Mouse (Mus musculus): ENCODE data around the gene Nagpa. TPM values are rescaled to one million over a fixed set of nuclear protein-coding genes. Genes with fewer than 3 reads are reported as not detected.

Gene Nagpa
- total RNA-seq (2014; rRNA removed) (8.5 and 10.0 TPM in 2 replicates), polyA plus RNA-seq (2015; fragmentation: Nextera tagmentation; extraction: Ambion mirVana) (7.4 and 8.6 TPM in 2 replicates)

GRCm38 (mm10) chr16:5203668-5204433 lies at the start of gene Nagpa:
TSS of gene Nagpa (minus strand) at chr16:5204012.
- WGBS, result 3% methylated on average over 40 of the region's 40 CpGs
- peak within 1 kb of the TSS; percentile 75 for H3K4me2 ChIP-seq (ENCODE audit: low read depth, low read length)
- no peak for TF ChIP-seq CTCF (IDR thresholded peaks at IDR 0.05; ENCODE audit: low read depth)
- peak within 1 kb of the TSS; percentile 54 for H3K9ac ChIP-seq (replicated peaks; ENCODE audit: low read length)
- peak within 1 kb of the TSS; percentile 78 for H3K4me3 ChIP-seq (ENCODE audit: low read length)
- DNase-seq (ENCODE audit: low spot score) (peak; percentile 92), ATAC-seq (peak; percentile 93)
- no peaks in the 10 kb centered on the region for H3K9me3 ChIP-seq (ENCODE audit: low read length)
- no peaks in the 10 kb centered on the region for H3K27me3 ChIP-seq (ENCODE audit: insufficient read depth, low read length)
- H3K4me1 ChIP-seq (ENCODE audit: insufficient read depth, low read length), result peaks cover 11% of the 10 kb centered on the region; the same call in 1 of the 2 replicates
- no peak within 1 kb of the TSS for H3K27ac ChIP-seq
- H3K36me3 ChIP-seq (ENCODE audit: insufficient read depth, low read length), result peaks cover 10% of the 10 kb centered on the region

- Histone ChIP-seq H3K27ac (no peak overlapping the region), H3K36me3 (ENCODE audit: insufficient read depth, low read length) (peaks cover 10% of the 10 kb centered on the region), H3K4me3 (ENCODE audit: low read length) (no peak overlapping the region), H3K4me2 (ENCODE audit: low read depth, low read length) (no peak overlapping the region), H3K27me3 (ENCODE audit: insufficient read depth, low read length) (no peaks in the 10 kb centered on the region), H3K4me1 (ENCODE audit: insufficient read depth, low read length) (peaks cover 5% of the 10 kb centered on the region; the same call in 1 of the 2 replicates), H3K9me3 (ENCODE audit: low read length) (no peaks in the 10 kb centered on the region), H3K9ac (replicated peaks; ENCODE audit: low read length) (no peak overlapping the region)
- WGBS, result 95% methylated on average over 2 of the region's 2 CpGs
- TF ChIP-seq CTCF (IDR thresholded peaks at IDR 0.05; ENCODE audit: low read depth), result no peak
- no peak for DNase-seq (ENCODE audit: low spot score)
- no peak for ATAC-seq
Measured at GRCm38 (mm10) chr16:5252260-5252659, 48.4 kb upstream of the Nagpa start.

- peaks cover 13% of the 10 kb centered on the region for H3K36me3 ChIP-seq (ENCODE audit: insufficient read depth, low read length)
- no peak overlapping the region for H3K4me2 ChIP-seq (ENCODE audit: low read depth, low read length)
- H3K9ac ChIP-seq (replicated peaks; ENCODE audit: low read length), result no peak overlapping the region
- no peaks in the 10 kb centered on the region for H3K9me3 ChIP-seq (ENCODE audit: low read length)
- WGBS, result 92% methylated on average over 3 of the region's 3 CpGs
- H3K4me1 ChIP-seq (ENCODE audit: insufficient read depth, low read length), result peaks cover 5% of the 10 kb centered on the region; the same call in 1 of the 2 replicates
- ATAC-seq (no peak), DNase-seq (ENCODE audit: low spot score) (no peak)
- H3K27me3 ChIP-seq (ENCODE audit: insufficient read depth, low read length), result no peaks in the 10 kb centered on the region
- H3K27ac ChIP-seq, result no peak overlapping the region
- no peak for TF ChIP-seq CTCF (IDR thresholded peaks at IDR 0.05; ENCODE audit: low read depth)
- no peak overlapping the region for H3K4me3 ChIP-seq (ENCODE audit: low read length)
Measured at GRCm38 (mm10) chr16:5250891-5251290, 47.1 kb upstream of the Nagpa start.

- peak; percentile 79 for TF ChIP-seq CTCF (IDR thresholded peaks at IDR 0.05; ENCODE audit: low read depth)
- no peaks in the 10 kb centered on the region for H3K4me1 ChIP-seq (ENCODE audit: insufficient read depth, low read length)
- no peaks in the 10 kb centered on the region for H3K9me3 ChIP-seq (ENCODE audit: low read length)
- peaks cover 45% of the 10 kb centered on the region for H3K36me3 ChIP-seq (ENCODE audit: insufficient read depth, low read length)
- ATAC-seq, result peak; percentile 77; the same call in 1 of the 2 replicates
- no peaks in the 10 kb centered on the region for H3K27me3 ChIP-seq (ENCODE audit: insufficient read depth, low read length)
- H3K4me3 ChIP-seq (ENCODE audit: low read length), result no peak overlapping the region
- H3K27ac ChIP-seq, result no peak overlapping the region
- 27% methylated on average over 7 of the region's 7 CpGs for WGBS
- H3K9ac ChIP-seq (replicated peaks; ENCODE audit: low read length), result no peak overlapping the region
- peak; percentile 62 for DNase-seq (ENCODE audit: low spot score)
- no peak overlapping the region for H3K4me2 ChIP-seq (ENCODE audit: low read depth, low read length)
Measured at GRCm38 (mm10) chr16:5244411-5244810, 40.6 kb upstream of the Nagpa start.

- no peak overlapping the region for H3K4me2 ChIP-seq (ENCODE audit: low read depth, low read length)
- no peak overlapping the region for H3K9ac ChIP-seq (replicated peaks; ENCODE audit: low read length)
- no peak overlapping the region for H3K27ac ChIP-seq
- DNase-seq (ENCODE audit: low spot score), result no peak
- 78% methylated on average over 6 of the region's 6 CpGs for WGBS
- H3K9me3 ChIP-seq (ENCODE audit: low read length), result no peaks in the 10 kb centered on the region
- no peak for TF ChIP-seq CTCF (IDR thresholded peaks at IDR 0.05; ENCODE audit: low read depth)
- no peak overlapping the region for H3K4me3 ChIP-seq (ENCODE audit: low read length)
- no peaks in the 10 kb centered on the region for H3K27me3 ChIP-seq (ENCODE audit: insufficient read depth, low read length)
- ATAC-seq, result no peak
- no peaks in the 10 kb centered on the region for H3K4me1 ChIP-seq (ENCODE audit: insufficient read depth, low read length)
- peaks cover 42% of the 10 kb centered on the region for H3K36me3 ChIP-seq (ENCODE audit: insufficient read depth, low read length)
Measured at GRCm38 (mm10) chr16:5242882-5243281, 39.1 kb upstream of the Nagpa start.

GRCm38 (mm10) chr16:5242355-5242754 lies 38.5 kb upstream of the Nagpa start:
- H3K4me2 ChIP-seq (ENCODE audit: low read depth, low read length), result no peak overlapping the region
- no peak for TF ChIP-seq CTCF (IDR thresholded peaks at IDR 0.05; ENCODE audit: low read depth)
- WGBS, result 96% methylated on average over 4 of the region's 4 CpGs
- ATAC-seq, result no peak
- no peak for DNase-seq (ENCODE audit: low spot score)
- no peak overlapping the region for H3K4me3 ChIP-seq (ENCODE audit: low read length)
- no peak overlapping the region for H3K9ac ChIP-seq (replicated peaks; ENCODE audit: low read length)
- no peak overlapping the region for H3K27ac ChIP-seq
- no peaks in the 10 kb centered on the region for H3K9me3 ChIP-seq (ENCODE audit: low read length)
- no peaks in the 10 kb centered on the region for H3K4me1 ChIP-seq (ENCODE audit: insufficient read depth, low read length)
- no peaks in the 10 kb centered on the region for H3K27me3 ChIP-seq (ENCODE audit: insufficient read depth, low read length)
- H3K36me3 ChIP-seq (ENCODE audit: insufficient read depth, low read length), result peaks cover 38% of the 10 kb centered on the region
